Mouse (Mus musculus): ENCODE measurements at regions not wholly inside any gene's neighbourhood (a gene's known extent, or its start where the extent isn't known, plus 50 kb on each side); places are given as distances from the start of the nearest gene placed in this dataset.

GRCm38 (mm10) chr16:70141466-70141865 is 172.3 kb upstream of the Gbe1 start:
- Histone ChIP-seq H3K9ac (ENCODE audit: control insufficient read depth, low read depth, low read length, poor library complexity, severe bottlenecking) (no peak overlapping the region), H3K36me3 (ENCODE audit: control insufficient read depth in 1 of 2, insufficient read depth in 2 of 2, low read length in 2 of 2) (no peaks in the 10 kb centered on the region), H3K9me3 (replicated peaks; ENCODE audit: insufficient read depth, low read length) (no peaks in the 10 kb centered on the region), H3K27me3 (ENCODE audit: control insufficient read depth in 1 of 2, insufficient read depth in 2 of 2, low read length in 2 of 2) (no peaks in the 10 kb centered on the region), H3K79me2 (ENCODE audit: control insufficient read depth, insufficient read depth, low read length, poor library complexity) (no peaks in the 10 kb centered on the region), H3K27ac (ENCODE audit: control insufficient read depth, low read depth, low read length) (no peak overlapping the region), H3K4me3 (ENCODE audit: control insufficient read depth in 1 of 2, insufficient read depth in 1 of 2, low read depth in 2 of 2, low read length in 2 of 2) (no peak overlapping the region), H3K4me1 (ENCODE audit: control insufficient read depth in 1 of 2, insufficient read depth in 2 of 2, low read length in 2 of 2) (no peaks in the 10 kb centered on the region)
- no peak for TF ChIP-seq TBP (IDR thresholded peaks at IDR 0.05; ENCODE audit: low read depth, low read length)
- no peak for TF ChIP-seq GATA1 (IDR thresholded peaks at IDR 0.05; ENCODE audit: low read depth, low read length)
- no peak for TF ChIP-seq NRF1 (IDR thresholded peaks at IDR 0.05; ENCODE audit: insufficient read depth, low read depth, low read length, poor library complexity, severe bottlenecking)
- no peak for TF ChIP-seq RCOR1 (IDR thresholded peaks at IDR 0.05; ENCODE audit: low read depth, low read length)
- no peak for TF ChIP-seq SMC3 (IDR thresholded peaks at IDR 0.05; ENCODE audit: low read depth, low read length)
- TF ChIP-seq ZNF384 (IDR thresholded peaks at IDR 0.05; ENCODE audit: low read depth, low read length) = no peak
- TF ChIP-seq POLR2AphosphoS5 (IDR thresholded peaks at IDR 0.05; ENCODE audit: borderline replicate concordance, low read depth, low read length) = no peak
- no peak for TF ChIP-seq TCF12 (IDR thresholded peaks at IDR 0.05; ENCODE audit: low read depth, low read length)
- no peak for TF ChIP-seq CHD1 (IDR thresholded peaks at IDR 0.05; ENCODE audit: low read depth, low read length)
- no peak for TF ChIP-seq MAFK (IDR thresholded peaks at IDR 0.05; ENCODE audit: borderline replicate concordance, low read depth, low read length)
- no peak for TF ChIP-seq UBTF (IDR thresholded peaks at IDR 0.05; ENCODE audit: borderline replicate concordance, insufficient read depth, low read depth, low read length)
- TF ChIP-seq MEF2A (IDR thresholded peaks at IDR 0.05; ENCODE audit: extremely low read depth, insufficient replicate concordance, low read depth, low read length, poor library complexity, severe bottlenecking) = no peak
- no peak for TF ChIP-seq HCFC1 (IDR thresholded peaks at IDR 0.05; ENCODE audit: low read depth, low read length)
- TF ChIP-seq MXI1 (IDR thresholded peaks at IDR 0.05; ENCODE audit: low read depth, low read length) = no peak
- TF ChIP-seq EP300 (IDR thresholded peaks at IDR 0.05; ENCODE audit: low read depth in 1 of 2, low read length in 2 of 2) = no peak
- no peak for TF ChIP-seq TAL1 (IDR thresholded peaks at IDR 0.05; ENCODE audit: low read length)
- no peak for DNase-seq (ENCODE audit: low read depth, low spot score)

- TF ChIP-seq ETS1 (IDR thresholded peaks at IDR 0.05; ENCODE audit: low read depth, low read length) (no peak), MYC (IDR thresholded peaks at IDR 0.05; ENCODE audit: low read depth, low read length) (no peak), USF1 (IDR thresholded peaks at IDR 0.05; ENCODE audit: low read depth, low read length) (no peak), ZC3H11A (IDR thresholded peaks at IDR 0.05; ENCODE audit: low read depth, low read length) (no peak), ZMIZ1 (IDR thresholded peaks at IDR 0.05; ENCODE audit: low read depth, low read length) (no peak), MYB (IDR thresholded peaks at IDR 0.05; ENCODE audit: low read depth, low read length) (no peak), RCOR1 (IDR thresholded peaks at IDR 0.05; ENCODE audit: low read depth, low read length) (no peak), MAFK (IDR thresholded peaks at IDR 0.05; ENCODE audit: borderline replicate concordance, low read depth, low read length) (no peak), CHD2 (IDR thresholded peaks at IDR 0.05; ENCODE audit: low read length) (no peak), SMC3 (IDR thresholded peaks at IDR 0.05; ENCODE audit: low read depth, low read length) (no peak), UBTF (IDR thresholded peaks at IDR 0.05; ENCODE audit: borderline replicate concordance, insufficient read depth, low read depth, low read length) (no peak), CTCF (IDR thresholded peaks at IDR 0.05 in 2 of 3, conservative IDR thresholded peaks at IDR 0.05 in 1 of 3; ENCODE audit: control insufficient read depth in 1 of 3, insufficient read depth in 1 of 3, low read depth in 2 of 3, low read length in 3 of 3, poor library complexity in 1 of 3, severe bottlenecking in 1 of 3) (no peak), EP300 (IDR thresholded peaks at IDR 0.05; ENCODE audit: low read depth in 1 of 2, low read length in 2 of 2) (no peak), CHD1 (IDR thresholded peaks at IDR 0.05; ENCODE audit: low read depth, low read length) (no peak)
- no peaks in the 10 kb centered on the region for H3K27me3 ChIP-seq (ENCODE audit: control insufficient read depth in 1 of 2, insufficient read depth in 2 of 2, low read length in 2 of 2)
- H3K4me1 ChIP-seq (ENCODE audit: control insufficient read depth in 1 of 2, insufficient read depth in 2 of 2, low read length in 2 of 2) = no peaks in the 10 kb centered on the region
- no peak overlapping the region for H3K4me3 ChIP-seq (ENCODE audit: control insufficient read depth in 1 of 2, insufficient read depth in 1 of 2, low read depth in 2 of 2, low read length in 2 of 2)
- no peaks in the 10 kb centered on the region for H3K79me2 ChIP-seq (ENCODE audit: control insufficient read depth, insufficient read depth, low read length, poor library complexity)
- no peak overlapping the region for H3K27ac ChIP-seq (ENCODE audit: control insufficient read depth, low read depth, low read length)
- H3K9ac ChIP-seq (ENCODE audit: control insufficient read depth, low read depth, low read length, poor library complexity, severe bottlenecking) = no peak overlapping the region
- no peak for DNase-seq (ENCODE audit: low read depth, low spot score)
- H3K9me3 ChIP-seq (replicated peaks; ENCODE audit: insufficient read depth, low read length) = no peaks in the 10 kb centered on the region
- no peaks in the 10 kb centered on the region for H3K36me3 ChIP-seq (ENCODE audit: control insufficient read depth in 1 of 2, insufficient read depth in 2 of 2, low read length in 2 of 2)
Measured at GRCm38 (mm10) chr16:70147673-70148359, 165.9 kb upstream of the Gbe1 start.

Measured in MEL (cell line).